Mouse (Mus musculus): ENCODE data around the gene Ahcyl1.
"Not testable (repeated sequence)": the region's sequence is repeated elsewhere in the genome, so short reads cannot be mapped to it uniquely, and the experiment has no call there.

Gene Ahcyl1

DNA sequence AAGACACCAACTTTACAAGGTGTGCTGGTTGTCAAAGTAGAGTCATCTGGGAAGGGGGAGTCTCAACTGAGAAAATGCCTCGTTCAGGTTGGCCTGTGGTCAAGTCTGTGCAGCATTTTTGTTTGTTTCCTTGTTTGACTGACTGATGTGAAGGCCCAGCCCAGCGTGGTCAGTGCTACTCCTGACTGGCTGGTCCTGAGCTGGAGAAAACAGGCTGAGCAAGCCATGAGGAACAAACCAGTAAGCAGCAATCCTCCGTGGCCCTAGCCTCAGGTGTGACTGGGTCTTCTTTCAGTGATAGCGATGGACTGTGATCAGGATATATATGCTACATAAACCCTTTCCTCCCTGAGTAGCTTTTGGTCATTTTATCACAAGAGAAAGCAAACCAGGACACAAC is 39.5 kb downstream of the Ahcyl1 start:
- DNase-seq (ENCODE audit: extremely low spot score, low read depth, low spot score) = no peak

DNA sequence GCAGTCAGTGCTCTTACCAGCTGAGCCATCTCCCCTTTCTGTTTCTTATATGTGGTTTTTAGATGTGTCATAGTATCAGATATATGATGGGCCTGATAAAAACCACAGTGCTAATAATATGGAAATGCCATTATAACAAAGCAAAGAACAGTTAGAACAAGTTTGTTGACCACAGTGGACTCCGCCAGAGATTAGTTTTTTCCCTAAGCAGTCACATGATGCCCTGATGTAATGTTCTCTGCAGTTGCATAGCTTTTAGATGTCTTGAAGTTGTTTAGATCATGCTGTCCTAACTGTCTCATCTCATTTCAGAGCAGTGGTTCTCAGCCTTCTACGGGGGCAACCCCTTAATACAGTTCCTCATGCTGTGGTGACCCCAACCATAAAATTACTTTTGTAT is 40.2 kb downstream of the Ahcyl1 start:
- no peak for DNase-seq (ENCODE audit: extremely low spot score, low read depth, low spot score)

DNA sequence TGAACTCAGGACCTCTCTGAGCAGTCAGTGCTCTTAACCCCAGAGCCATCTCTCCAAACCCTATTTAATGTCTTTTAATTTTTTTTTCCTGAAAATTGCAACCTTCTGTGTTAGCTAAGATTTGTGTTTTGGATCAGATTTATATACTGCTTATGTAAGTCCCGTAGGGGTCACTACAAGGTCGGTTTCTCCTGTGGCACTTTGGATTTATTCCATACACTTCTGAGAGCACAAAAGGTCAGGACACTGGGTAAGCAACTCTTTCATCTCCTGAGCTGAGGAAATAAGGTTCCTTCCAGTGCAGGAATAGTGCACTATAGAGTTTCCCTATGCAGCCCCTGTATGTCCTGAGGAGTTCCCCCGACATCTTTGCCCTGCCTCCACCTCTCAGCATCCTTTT is 40.9 kb downstream of the Ahcyl1 start:
- no peak for DNase-seq (ENCODE audit: extremely low spot score, low read depth, low spot score)

DNA sequence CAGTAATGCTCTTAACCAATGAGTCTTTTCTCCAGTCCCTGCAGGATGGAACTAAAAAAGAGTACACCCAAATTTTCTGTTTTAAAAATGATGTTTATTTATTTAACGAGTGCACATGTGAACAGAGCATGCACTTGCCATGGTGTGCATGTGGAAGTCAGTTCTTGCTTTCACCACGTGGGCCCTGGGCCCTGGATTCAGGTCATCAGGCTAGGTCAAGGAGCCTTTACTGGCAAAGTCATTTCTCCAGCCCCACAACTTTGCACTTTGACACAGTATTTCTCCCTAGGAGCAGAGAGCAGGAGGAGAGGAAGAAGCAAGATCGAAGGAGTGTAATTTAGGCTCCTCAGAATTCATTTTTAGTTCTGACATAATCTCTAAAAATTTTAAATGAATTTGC is 41.5 kb downstream of the Ahcyl1 start:
- DNase-seq (ENCODE audit: extremely low spot score, low read depth, low spot score) = no peak

DNA sequence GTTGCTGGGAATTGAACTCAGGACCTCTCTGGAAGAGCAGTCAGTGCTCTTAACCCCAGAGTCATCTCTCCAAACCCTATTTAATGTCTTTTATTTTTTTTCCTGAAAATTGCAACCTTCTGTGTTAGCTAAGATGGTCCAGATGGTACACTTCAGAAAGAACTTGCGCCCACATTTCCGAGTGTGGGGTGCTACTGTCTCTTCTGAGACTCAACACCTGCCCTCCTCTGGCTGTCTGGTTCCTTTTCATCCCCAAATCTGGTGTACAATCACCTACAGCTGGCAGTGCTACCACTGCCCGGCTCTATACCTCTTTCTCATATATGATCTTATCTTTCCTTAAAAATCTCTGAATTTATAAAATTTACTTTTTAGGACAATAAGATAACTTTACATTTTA is 43.4 kb downstream of the Ahcyl1 start:
- DNase-seq (ENCODE audit: extremely low spot score, low read depth, low spot score) = no peak

DNA sequence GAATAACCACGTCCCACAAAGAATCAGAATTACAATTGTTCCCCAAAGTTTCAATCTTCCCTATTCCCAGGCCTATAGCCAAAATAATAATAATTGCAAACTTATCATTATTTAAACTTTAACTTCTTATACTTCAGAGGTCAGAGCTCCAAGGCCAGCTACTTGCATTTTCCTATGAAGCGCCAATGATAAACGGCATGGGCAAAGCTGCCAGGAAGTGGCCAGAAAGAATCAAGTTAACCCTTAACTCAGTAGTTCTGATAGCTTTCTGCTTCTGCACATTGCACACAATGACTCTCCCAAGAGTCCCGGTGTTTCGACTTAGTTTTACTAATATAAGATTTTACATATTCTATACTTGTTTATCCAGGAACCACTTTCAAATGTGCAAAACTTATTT is 46.1 kb downstream of the Ahcyl1 start:
- not testable (repeated sequence) for DNase-seq (ENCODE audit: extremely low spot score, low read depth, low spot score)

DNA sequence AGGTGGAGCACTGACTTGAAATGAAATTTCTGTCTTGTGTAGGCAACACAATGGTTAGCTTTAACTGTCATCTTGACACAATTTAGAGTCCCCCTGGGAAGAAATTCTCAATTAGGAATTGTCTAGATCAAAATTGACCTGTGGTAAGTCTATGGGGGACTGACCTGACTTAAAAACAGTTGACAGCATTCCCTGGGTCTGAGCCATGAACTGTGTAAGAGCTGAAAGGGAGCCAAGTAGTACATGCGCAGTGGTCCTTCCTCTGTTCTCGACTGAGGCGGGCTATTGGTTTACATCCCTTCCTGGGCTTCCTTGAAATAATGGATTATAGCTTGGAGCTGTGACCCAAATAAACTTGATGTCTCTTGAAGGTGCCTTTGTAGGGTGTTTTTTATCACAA is 49.4 kb downstream of the Ahcyl1 start:
- no peak for DNase-seq (ENCODE audit: extremely low spot score, low read depth, low spot score)

DNA sequence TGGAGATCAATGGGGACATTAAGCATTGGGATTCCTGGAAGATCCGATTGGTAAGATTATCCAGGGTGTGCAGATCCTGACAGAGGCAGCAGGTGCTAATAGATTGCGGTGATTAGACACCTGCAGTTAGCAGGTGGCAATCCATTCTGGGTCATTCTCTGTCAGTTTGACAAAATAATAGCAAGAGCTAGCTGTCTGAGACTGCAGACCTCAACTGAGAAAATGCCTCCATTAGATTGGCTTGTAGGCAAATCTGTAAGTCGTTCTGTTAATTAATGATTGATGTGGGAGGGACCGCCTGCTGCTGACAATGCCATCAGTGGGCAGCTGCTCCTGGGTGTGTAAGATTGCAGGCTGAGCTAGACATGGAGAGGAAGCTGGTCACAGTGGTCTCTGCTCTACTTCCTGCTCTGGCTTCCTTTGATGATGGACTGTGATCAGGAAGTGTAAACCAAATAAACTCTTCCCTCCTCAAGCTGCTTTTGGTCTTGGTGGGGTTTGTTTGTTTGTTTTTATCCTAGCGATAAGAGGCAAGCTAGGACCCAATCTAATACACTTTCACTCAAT is 58.7 kb downstream of the Ahcyl1 start:
- DNase-seq (ENCODE audit: extremely low spot score, low read depth, low spot score) = no peak

DNA sequence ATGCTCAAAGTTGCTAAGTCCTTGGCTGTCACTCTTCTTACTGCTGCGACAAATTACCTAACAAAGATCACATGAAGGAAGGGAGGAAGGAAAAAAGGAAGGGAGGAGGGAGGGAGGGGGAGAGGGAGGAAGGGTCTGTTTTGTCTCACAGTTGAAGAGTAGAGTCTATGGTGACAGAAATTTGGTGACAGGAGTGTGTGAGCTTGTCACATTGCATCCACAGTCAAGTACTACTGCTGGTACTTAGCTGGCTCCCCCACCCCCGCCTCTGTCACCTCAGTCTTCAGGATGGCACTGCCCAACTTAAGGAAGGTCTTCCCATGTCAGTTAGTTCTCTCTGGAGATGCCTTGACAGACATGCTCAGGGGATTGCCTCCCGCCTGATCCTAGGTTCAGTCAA is 60.1 kb downstream of the Ahcyl1 start:
- DNase-seq (ENCODE audit: extremely low spot score, low read depth, low spot score) = no peak

DNA sequence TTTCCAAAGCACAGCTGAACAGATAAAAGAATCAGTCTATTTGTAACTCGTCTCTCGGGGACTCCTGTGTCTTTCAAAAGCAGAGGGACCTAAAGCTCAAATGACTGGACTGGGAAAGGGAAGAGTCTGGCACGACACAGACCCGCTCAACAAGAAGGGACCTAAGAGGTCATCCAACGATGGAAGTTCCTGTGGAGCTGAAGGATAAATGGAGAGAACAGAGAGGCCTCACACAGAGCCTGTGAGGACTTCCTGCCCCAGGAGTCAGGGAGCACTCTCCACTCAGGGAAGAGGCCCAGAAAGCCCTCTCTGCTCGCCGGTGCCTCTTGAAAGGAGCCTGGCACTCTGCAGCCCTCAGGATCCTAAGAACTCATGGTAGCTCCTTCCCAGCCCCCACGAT is 60.5 kb downstream of the Ahcyl1 start:
- DNase-seq (ENCODE audit: extremely low spot score, low read depth, low spot score) = no peak

DNA sequence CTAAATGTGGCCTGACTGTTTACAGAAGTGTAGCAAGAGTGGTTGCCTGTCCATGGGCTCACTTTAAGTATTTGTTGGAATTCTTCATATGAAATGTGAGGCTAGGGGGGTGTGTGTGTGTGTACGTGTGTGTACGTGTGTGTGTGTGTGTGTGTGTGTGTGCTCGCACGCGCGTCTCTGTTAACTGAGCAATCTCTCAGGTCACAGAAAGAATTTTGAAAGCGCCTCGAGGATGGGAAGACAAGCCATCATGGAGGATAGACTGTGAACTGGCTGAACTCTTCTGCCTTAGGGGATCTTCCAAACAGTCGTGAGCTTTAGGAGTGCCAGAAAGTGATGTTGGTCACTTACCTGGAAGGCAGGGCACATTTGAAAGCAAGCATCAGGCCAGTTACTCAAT is 62.5 kb downstream of the Ahcyl1 start:
- no peak for DNase-seq (ENCODE audit: extremely low spot score, low read depth, low spot score)

DNA sequence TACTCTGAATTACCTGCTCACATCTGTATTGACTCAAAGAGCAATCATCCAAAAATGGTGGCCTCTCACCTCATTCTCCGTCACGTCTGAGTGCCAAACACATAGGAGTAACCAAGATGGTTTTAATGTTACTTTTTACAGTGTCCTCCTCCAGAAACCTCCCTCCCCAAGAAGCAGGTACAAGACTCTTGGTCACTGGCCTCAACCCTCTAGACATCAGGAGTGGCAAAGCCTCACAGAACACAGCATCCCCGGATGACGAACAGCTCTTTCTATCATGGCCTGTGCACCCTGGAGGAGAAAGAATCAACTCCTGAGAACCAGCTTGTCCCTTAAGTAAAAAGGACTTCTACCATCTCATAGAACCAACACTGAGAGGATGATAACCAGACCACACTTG is 63.6 kb downstream of the Ahcyl1 start:
- no peak for DNase-seq (ENCODE audit: extremely low spot score, low read depth, low spot score)

DNA sequence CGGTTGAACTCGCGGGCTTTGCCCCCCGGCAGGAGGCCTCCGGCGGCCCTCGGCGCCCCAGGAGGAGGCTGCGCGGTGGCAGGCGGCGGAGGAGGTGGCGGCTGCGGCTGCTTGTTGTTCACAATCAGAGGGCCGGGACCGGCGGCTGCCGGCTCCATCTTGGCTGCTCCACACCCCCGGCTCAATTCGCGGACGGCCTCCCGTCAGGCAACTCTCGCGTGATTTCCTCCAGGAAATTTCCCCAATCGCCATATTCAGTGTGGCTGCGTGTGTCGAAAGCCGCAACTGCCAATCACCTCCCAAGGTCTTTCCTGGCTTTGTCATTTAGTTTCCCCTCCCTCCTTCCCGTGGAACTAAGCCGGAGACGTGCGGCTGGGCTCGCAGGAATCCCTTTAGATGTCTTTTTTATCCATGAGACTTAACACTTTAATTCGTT is 64.8 kb downstream of the Ahcyl1 start, which contains the start of gene Strip1:
Gene Strip1 (minus strand): TSS at position 172 of the 436 bp plus-strand sequence.
- peak; percentile 91 for DNase-seq (ENCODE audit: extremely low spot score, low read depth, low spot score)

DNA sequence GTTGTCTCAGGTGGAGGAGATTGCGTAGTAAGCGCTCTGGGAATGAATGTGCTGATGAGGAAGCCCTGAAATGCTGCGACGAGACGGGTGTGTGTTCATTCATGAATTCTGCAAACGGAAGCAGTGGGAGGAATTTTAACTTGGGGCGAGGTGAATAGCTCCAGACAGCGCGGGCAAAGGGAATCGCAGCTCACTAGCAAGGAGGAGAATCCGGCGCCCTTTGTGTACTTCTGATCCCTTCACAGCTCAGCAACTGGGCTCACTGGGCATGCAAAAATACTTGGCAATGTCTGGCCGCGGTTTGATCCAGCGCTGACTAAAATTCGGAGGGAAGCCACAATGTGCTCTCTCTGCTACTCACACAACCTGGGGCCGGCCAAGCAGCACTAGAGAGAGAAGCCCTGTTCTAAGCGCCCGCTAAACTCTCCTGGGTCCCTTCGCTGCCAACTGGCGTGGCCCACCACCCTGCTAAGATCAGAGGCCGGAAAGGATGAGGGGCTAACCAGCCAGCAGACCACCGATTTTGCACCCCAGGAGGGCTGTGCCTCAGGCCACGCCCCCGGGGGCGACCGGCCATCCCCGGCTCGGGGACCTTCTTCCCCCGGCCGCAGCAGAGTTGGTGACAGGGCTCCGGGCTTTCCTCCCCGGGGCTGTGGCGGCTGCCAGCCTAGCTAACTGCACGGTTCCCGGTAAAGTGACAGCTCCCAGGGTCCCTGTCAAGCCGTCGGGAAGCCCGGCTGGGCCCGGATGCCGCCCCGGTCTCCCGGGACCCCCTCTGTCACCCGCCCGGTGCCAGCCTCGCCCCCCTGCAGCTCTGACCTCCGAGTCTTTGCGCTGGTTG is 65.5 kb downstream of the Ahcyl1 start, which contains the start of gene Gm10961:
Gene Gm10961 (plus strand): TSS at position 641 of the 841 bp plus-strand sequence.
- DNase-seq (ENCODE audit: extremely low spot score, low read depth, low spot score) = no peak

DNA sequence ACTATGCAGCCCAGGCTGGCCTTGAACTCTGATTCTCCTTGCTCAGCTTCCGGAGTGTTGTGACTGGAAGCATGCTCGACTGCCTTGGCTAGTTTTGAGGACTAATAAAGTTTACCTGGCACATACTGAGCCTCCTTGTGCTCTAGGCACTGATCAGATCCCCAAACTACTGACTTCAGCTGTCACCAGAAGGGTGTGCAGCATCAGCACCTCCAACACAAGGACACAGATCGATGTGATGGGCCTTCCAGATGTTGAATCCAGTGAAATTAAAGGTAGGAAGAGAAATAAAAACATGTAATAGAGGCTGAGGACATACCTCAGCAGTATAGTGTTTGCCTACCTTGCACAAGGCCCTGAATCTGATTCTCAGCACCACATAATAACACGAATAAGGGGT is 66.9 kb downstream of the Ahcyl1 start:
- DNase-seq (ENCODE audit: extremely low spot score, low read depth, low spot score) = no peak

DNA sequence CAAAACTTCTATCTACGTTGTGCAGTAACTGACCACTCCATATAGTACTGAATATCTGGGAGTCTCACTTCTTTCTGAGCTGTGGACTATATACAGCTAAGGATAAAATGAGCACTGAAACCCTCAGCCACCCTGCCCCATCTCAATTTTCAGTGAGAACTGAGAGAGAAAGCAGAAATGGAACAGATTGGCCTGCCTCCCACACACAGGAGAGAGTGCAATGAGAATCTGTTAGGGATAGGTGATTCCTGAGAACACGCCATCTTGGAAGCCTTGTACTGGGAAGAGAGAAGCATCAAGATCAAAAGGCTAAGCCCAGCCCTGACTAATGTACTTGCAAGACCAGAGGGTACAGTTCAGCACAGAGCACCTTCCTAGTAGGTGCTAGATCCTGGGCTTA is 67.8 kb downstream of the Ahcyl1 start:
- DNase-seq (ENCODE audit: extremely low spot score, low read depth, low spot score) = no peak

DNA sequence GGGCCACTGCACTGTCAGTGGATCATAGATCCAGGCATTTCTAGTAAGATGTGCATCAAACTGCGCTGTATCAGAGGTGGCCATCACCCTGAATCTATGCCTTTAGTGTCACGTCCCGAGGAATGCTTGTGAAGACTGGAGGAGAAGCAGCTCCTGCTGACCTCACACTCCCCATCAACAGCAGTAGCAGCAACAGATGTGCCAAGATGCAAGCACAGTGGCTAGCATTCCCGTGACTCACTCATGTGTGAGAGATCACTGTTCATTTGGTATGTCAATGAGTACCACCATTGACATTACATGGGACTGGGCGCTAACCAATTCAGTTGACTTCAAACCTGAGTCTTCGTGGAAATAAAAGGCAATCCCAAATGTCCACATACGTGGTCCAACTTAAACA is 68.7 kb downstream of the Ahcyl1 start:
- DNase-seq (ENCODE audit: extremely low spot score, low read depth, low spot score) = no peak

DNA sequence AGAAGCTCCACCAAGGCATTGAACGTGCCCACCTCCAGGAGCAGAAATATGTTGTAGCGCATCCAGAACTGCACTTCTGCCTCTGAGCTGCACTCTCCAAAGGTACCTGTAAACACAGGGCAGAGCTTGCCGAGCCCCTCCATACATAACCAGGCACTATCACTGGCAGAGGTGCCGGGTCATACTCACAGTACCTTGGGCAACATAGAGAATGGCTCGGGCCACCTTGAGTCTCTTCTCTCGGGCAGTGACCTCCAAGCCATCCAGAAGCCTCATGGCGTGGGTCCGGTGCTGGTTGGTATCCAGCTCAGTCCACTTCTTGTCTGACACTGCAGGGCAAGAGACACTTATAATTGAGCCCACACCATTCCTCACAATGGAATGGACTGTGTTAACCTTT is 69.6 kb downstream of the Ahcyl1 start:
- DNase-seq (ENCODE audit: extremely low spot score, low read depth, low spot score) = no peak

DNA sequence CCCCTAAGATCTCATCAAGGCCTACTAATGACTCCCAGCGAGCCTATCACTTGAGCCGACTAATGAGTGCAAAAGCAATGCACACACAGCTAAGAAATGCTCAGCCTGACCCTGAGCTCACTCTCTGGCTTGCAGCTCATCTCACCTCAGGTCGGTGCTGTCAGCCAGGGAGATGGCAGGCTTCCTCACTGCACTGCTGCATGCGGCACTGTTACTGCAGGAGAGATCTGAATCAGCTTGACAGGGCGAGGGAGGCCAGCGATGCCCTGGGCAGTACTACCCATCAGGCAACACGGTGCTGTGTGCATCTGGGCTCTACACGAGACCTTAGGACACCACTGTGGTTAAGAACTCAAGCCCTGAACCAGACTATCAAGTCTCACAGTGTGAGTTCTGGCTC is 70.8 kb downstream of the Ahcyl1 start:
- DNase-seq (ENCODE audit: extremely low spot score, low read depth, low spot score) = no peak

DNA sequence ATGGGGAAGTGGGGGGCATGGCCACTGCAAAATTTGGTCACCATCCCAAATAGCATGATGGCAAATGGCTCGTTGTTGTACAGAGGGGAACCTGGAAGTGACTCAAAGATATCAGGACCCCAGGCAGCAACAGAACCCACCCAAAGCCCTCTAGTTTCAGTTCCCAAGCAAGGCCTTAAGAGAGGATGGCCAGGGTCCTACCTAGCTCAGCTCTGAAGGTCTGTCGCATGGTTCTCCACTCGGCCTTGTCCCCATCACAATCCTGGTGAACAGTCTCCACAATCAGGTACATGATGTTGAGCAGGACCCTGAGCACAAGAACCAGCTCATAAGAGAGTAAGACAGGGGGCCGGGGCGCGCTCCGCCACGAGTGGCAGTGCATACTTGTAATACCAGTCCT is 71.9 kb downstream of the Ahcyl1 start:
- no peak for DNase-seq (ENCODE audit: extremely low spot score, low read depth, low spot score)

DNA sequence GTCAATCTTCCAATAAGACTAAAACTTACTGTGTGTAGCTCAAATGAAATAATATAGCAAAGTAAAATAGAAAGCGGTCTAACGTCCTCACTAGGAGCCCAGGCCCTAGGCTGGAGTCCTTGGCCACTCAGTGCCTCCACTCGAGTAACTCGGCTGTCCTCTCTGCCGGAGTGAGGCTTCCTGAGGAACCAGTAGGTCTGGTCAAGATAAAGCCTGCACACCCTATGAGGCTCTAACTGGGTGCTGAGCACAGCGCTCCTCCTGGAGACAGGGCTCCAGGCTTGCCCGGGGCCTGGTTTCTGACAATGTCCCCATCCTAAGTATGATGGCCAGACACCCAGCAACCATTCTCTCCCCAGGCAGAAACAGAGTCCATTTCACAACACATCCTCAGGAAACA is 73.8 kb downstream of the Ahcyl1 start:
- no peak for DNase-seq (ENCODE audit: extremely low spot score, low read depth, low spot score)

DNA sequence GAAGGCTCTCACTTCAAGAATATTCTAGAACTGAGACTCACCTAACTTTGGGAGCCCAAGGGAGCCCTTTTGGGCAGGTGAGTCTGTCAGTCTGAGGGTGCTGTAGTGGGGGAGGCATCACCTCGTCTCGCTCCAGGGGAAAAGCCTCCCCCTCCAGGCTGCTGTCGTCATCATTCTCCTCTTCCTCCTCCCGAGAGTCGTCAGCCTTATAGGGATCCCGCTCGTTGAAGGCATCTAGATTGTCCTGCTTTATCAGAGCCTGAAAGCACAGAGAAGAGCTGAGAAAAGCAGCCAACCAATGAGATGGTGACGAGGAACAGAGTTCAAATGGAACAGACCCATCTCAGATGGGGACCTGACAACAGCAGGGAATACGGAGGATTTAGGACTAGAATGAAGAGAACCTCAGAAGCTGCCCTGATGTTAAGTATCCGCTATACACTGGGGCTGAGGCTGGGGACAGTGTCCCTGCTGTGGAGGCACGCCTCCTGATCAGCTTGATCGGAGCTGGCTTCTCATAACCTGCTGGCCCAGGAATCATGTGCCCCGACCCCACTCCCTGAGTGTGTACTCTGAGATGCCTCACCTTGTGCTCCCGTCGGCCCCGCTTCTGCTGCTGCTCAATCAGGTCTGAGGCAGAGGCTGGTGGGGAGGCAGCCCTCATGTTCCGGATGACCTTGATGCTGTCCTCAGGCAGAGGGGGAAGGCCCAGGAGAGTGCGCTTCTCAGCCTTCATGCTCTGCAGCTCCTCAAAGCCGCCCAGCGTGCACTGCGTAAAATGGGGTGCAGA is 74.9 kb downstream of the Ahcyl1 start:
- no peak for DNase-seq (ENCODE audit: extremely low spot score, low read depth, low spot score)

All from hindlimb bud, embryonic 11.5 days (tissue).